Mouse (Mus musculus) heart, postnatal 0 days (tissue): Measurements from ENCODE around the gene Knop1.

Experiments used
- CTCF ChIP-seq: IDR thresholded peaks from 2 replicates; pipeline ENCODE4 v1.5.1; 2016; ENCODE audit warnings: antibody characterized with exemption, control low read depth, low read depth
- EP300 ChIP-seq: IDR thresholded peaks from 2 replicates; pipeline ENCODE4 v1.6.1; 2016; ENCODE audit warnings: antibody characterized with exemption, low read depth

GRCm38 (mm10) chr7:118795779-118796178 is 60.3 kb downstream of the Knop1 start:
- TF ChIP-seq CTCF (no peak), EP300 (no peak)
